Mouse (Mus musculus): Measurements from ENCODE around the gene Ppargc1a. TPM values are rescaled to one million over a fixed set of nuclear protein-coding genes. Genes with fewer than 3 reads are reported as not detected.

Gene Ppargc1a
- polyA plus RNA-seq, 1 experiment from 2014 or later: 6.1 TPM

GRCm38 (mm10) chr5:51495446-51495845 is 72.1 kb downstream of the Ppargc1a start:
- H3K9me3 ChIP-seq (replicated peaks; ENCODE audit: control insufficient read depth, low read length): no peaks in the 10 kb centered on the region
- H3K4me1 ChIP-seq (ENCODE audit: control insufficient read depth, insufficient read depth, low read length): no peaks in the 10 kb centered on the region
- H3K4me2 ChIP-seq (ENCODE audit: low read depth, low read length): no peak overlapping the region
- H3K9ac ChIP-seq (ENCODE audit: low read length): no peak overlapping the region
- no peaks in the 10 kb centered on the region for H3K27me3 ChIP-seq (ENCODE audit: control insufficient read depth, insufficient read depth, low read length)
- WGBS: 75% methylated on average over 6 of the region's 6 CpGs
- no peak for ATAC-seq (ENCODE audit: insufficient read depth, low FRiP score)
- H3K36me3 ChIP-seq (ENCODE audit: control insufficient read depth, insufficient read depth, low read length): no peaks in the 10 kb centered on the region
- no peak overlapping the region for H3K27ac ChIP-seq (ENCODE audit: low read length)
- H3K4me3 ChIP-seq (replicated peaks; ENCODE audit: low read length): no peak overlapping the region

- no peaks in the 10 kb centered on the region for H3K27me3 ChIP-seq (ENCODE audit: control insufficient read depth, insufficient read depth, low read length)
- no peak overlapping the region for H3K4me2 ChIP-seq (ENCODE audit: low read depth, low read length)
- H3K4me3 ChIP-seq (replicated peaks; ENCODE audit: low read length): no peak overlapping the region
These were observed 73.1 kb downstream of the Ppargc1a start for GRCm38 (mm10) chr5:51494358-51494876.

GRCm38 (mm10) chr5:51483768-51484167 is 83.8 kb downstream of the Ppargc1a start:
- ATAC-seq (ENCODE audit: insufficient read depth, low FRiP score): no peak
- Histone ChIP-seq H3K9me3 (replicated peaks; ENCODE audit: control insufficient read depth, low read length) (no peaks in the 10 kb centered on the region), H3K4me1 (ENCODE audit: control insufficient read depth, insufficient read depth, low read length) (no peaks in the 10 kb centered on the region), H3K4me2 (ENCODE audit: low read depth, low read length) (no peak overlapping the region), H3K36me3 (ENCODE audit: control insufficient read depth, insufficient read depth, low read length) (no peaks in the 10 kb centered on the region), H3K27ac (ENCODE audit: low read length) (no peak overlapping the region), H3K9ac (ENCODE audit: low read length) (no peak overlapping the region), H3K4me3 (replicated peaks; ENCODE audit: low read length) (no peak overlapping the region), H3K27me3 (ENCODE audit: control insufficient read depth, insufficient read depth, low read length) (no peaks in the 10 kb centered on the region)
- WGBS: 64% methylated on average over 1 of the region's 1 CpGs

More at GRCm38 (mm10) chr5:51494358-51494876, 73.1 kb downstream of the Ppargc1a start:
- Histone ChIP-seq H3K27ac (ENCODE audit: low read length) (no peak overlapping the region), H3K4me1 (ENCODE audit: control insufficient read depth, insufficient read depth, low read length) (no peaks in the 10 kb centered on the region), H3K9ac (ENCODE audit: low read length) (no peak overlapping the region), H3K9me3 (replicated peaks; ENCODE audit: control insufficient read depth, low read length) (no peaks in the 10 kb centered on the region), H3K36me3 (ENCODE audit: control insufficient read depth, insufficient read depth, low read length) (no peaks in the 10 kb centered on the region)
- no peak for ATAC-seq (ENCODE audit: insufficient read depth, low FRiP score)
- 62% methylated on average over 15 of the region's 15 CpGs for WGBS

GRCm38 (mm10) chr5:51479859-51480258 is 87.7 kb downstream of the Ppargc1a start:
- H3K27me3 ChIP-seq (ENCODE audit: control insufficient read depth, insufficient read depth, low read length): no peaks in the 10 kb centered on the region
- ATAC-seq (ENCODE audit: insufficient read depth, low FRiP score): no peak
- no peak overlapping the region for H3K27ac ChIP-seq (ENCODE audit: low read length)
- H3K4me1 ChIP-seq (ENCODE audit: control insufficient read depth, insufficient read depth, low read length): 0 out of 2 replicates have a peak, but pooled peaks cover 4% of the 10 kb centered on the region
- no peak overlapping the region for H3K4me2 ChIP-seq (ENCODE audit: low read depth, low read length)
- H3K9ac ChIP-seq (ENCODE audit: low read length): no peak overlapping the region
- no peaks in the 10 kb centered on the region for H3K36me3 ChIP-seq (ENCODE audit: control insufficient read depth, insufficient read depth, low read length)
- no peaks in the 10 kb centered on the region for H3K9me3 ChIP-seq (replicated peaks; ENCODE audit: control insufficient read depth, low read length)
- no peak overlapping the region for H3K4me3 ChIP-seq (replicated peaks; ENCODE audit: low read length)

GRCm38 (mm10) chr5:51479456-51479855 is 88.1 kb downstream of the Ppargc1a start:
- WGBS: 61% methylated on average over 2 of the region's 2 CpGs
- H3K4me3 ChIP-seq (replicated peaks; ENCODE audit: low read length): no peak overlapping the region
- H3K9me3 ChIP-seq (replicated peaks; ENCODE audit: control insufficient read depth, low read length): no peaks in the 10 kb centered on the region
- no peak overlapping the region for H3K27ac ChIP-seq (ENCODE audit: low read length)
- H3K9ac ChIP-seq (ENCODE audit: low read length): no peak overlapping the region
- no peaks in the 10 kb centered on the region for H3K36me3 ChIP-seq (ENCODE audit: control insufficient read depth, insufficient read depth, low read length)
- ATAC-seq (ENCODE audit: insufficient read depth, low FRiP score): no peak
- no peak overlapping the region for H3K4me2 ChIP-seq (ENCODE audit: low read depth, low read length)
- H3K4me1 ChIP-seq (ENCODE audit: control insufficient read depth, insufficient read depth, low read length): 0 out of 2 replicates have a peak, but pooled peaks cover 4% of the 10 kb centered on the region
- H3K27me3 ChIP-seq (ENCODE audit: control insufficient read depth, insufficient read depth, low read length): no peaks in the 10 kb centered on the region

GRCm38 (mm10) chr5:51478319-51478994 is 89.1 kb downstream of the Ppargc1a start:
- no peak for ATAC-seq (ENCODE audit: insufficient read depth, low FRiP score)
- H3K9ac ChIP-seq (ENCODE audit: low read length): no peak overlapping the region
- no peak overlapping the region for H3K4me3 ChIP-seq (replicated peaks; ENCODE audit: low read length)
- H3K9me3 ChIP-seq (replicated peaks; ENCODE audit: control insufficient read depth, low read length): no peaks in the 10 kb centered on the region
- H3K4me2 ChIP-seq (ENCODE audit: low read depth, low read length): no peak overlapping the region
- no peaks in the 10 kb centered on the region for H3K36me3 ChIP-seq (ENCODE audit: control insufficient read depth, insufficient read depth, low read length)
- H3K27me3 ChIP-seq (ENCODE audit: control insufficient read depth, insufficient read depth, low read length): no peaks in the 10 kb centered on the region
- 19% methylated on average over 7 of the region's 7 CpGs for WGBS
- H3K27ac ChIP-seq (ENCODE audit: low read length): no peak overlapping the region
- H3K4me1 ChIP-seq (ENCODE audit: control insufficient read depth, insufficient read depth, low read length): 0 out of 2 replicates have a peak, but pooled peaks cover 4% of the 10 kb centered on the region

- ATAC-seq (ENCODE audit: insufficient read depth, low FRiP score): no peak
- no peak overlapping the region for H3K4me3 ChIP-seq (replicated peaks; ENCODE audit: low read length)
- no peak overlapping the region for H3K9ac ChIP-seq (ENCODE audit: low read length)
- no peak overlapping the region for H3K27ac ChIP-seq (ENCODE audit: low read length)
- H3K9me3 ChIP-seq (replicated peaks; ENCODE audit: control insufficient read depth, low read length): no peaks in the 10 kb centered on the region
- H3K27me3 ChIP-seq (ENCODE audit: control insufficient read depth, insufficient read depth, low read length): no peaks in the 10 kb centered on the region
- H3K4me1 ChIP-seq (ENCODE audit: control insufficient read depth, insufficient read depth, low read length): 0 out of 2 replicates have a peak, but pooled peaks cover 4% of the 10 kb centered on the region
- 74% methylated on average over 3 of the region's 3 CpGs for WGBS
- no peak overlapping the region for H3K4me2 ChIP-seq (ENCODE audit: low read depth, low read length)
- no peaks in the 10 kb centered on the region for H3K36me3 ChIP-seq (ENCODE audit: control insufficient read depth, insufficient read depth, low read length)
These were observed 90.4 kb downstream of the Ppargc1a start for GRCm38 (mm10) chr5:51477140-51477539.

GRCm38 (mm10) chr5:51475034-51475541 is 92.4 kb downstream of the Ppargc1a start:
- Histone ChIP-seq H3K9ac (ENCODE audit: low read length) (no peak overlapping the region), H3K9me3 (replicated peaks; ENCODE audit: control insufficient read depth, low read length) (no peaks in the 10 kb centered on the region), H3K4me3 (replicated peaks; ENCODE audit: low read length) (no peak overlapping the region), H3K27ac (ENCODE audit: low read length) (no peak overlapping the region), H3K4me2 (ENCODE audit: low read depth, low read length) (no peak overlapping the region), H3K27me3 (ENCODE audit: control insufficient read depth, insufficient read depth, low read length) (no peaks in the 10 kb centered on the region), H3K4me1 (ENCODE audit: control insufficient read depth, insufficient read depth, low read length) (0 out of 2 replicates have a peak, but pooled peaks cover 4% of the 10 kb centered on the region), H3K36me3 (ENCODE audit: control insufficient read depth, insufficient read depth, low read length) (no peaks in the 10 kb centered on the region)
- 84% methylated on average over 4 of the region's 4 CpGs for WGBS
- no peak for ATAC-seq (ENCODE audit: insufficient read depth, low FRiP score)

GRCm38 (mm10) chr5:51471614-51472013 is 95.9 kb downstream of the Ppargc1a start:
- no peak for ATAC-seq (ENCODE audit: insufficient read depth, low FRiP score)
- Histone ChIP-seq H3K9ac (ENCODE audit: low read length) (no peak overlapping the region), H3K27ac (ENCODE audit: low read length) (no peak overlapping the region), H3K4me3 (replicated peaks; ENCODE audit: low read length) (no peak overlapping the region), H3K4me1 (ENCODE audit: control insufficient read depth, insufficient read depth, low read length) (no peaks in the 10 kb centered on the region), H3K9me3 (replicated peaks; ENCODE audit: control insufficient read depth, low read length) (no peaks in the 10 kb centered on the region), H3K36me3 (ENCODE audit: control insufficient read depth, insufficient read depth, low read length) (no peaks in the 10 kb centered on the region), H3K4me2 (ENCODE audit: low read depth, low read length) (no peak overlapping the region), H3K27me3 (ENCODE audit: control insufficient read depth, insufficient read depth, low read length) (no peaks in the 10 kb centered on the region)
- WGBS: 91% methylated on average over 4 of the region's 4 CpGs

Measured in stomach, embryonic 16.5 days (tissue).